Mouse (Mus musculus) myocyte (in vitro differentiated cells): ENCODE data around the gene Slco2b1. TPM values are rescaled to one million over a fixed set of nuclear protein-coding genes. Genes with fewer than 3 reads are reported as not detected.
A peak's percentile ranks its signal among the peaks of the same experiment; 100 is the strongest.

Experiments used
- H3K27me3 ChIP-seq: one replicate; pipeline ENCODE4 v1.6.1; 2011; ENCODE audit not compliant: control insufficient read depth, insufficient read depth, insufficient read length
- H3K36me3 ChIP-seq: one replicate; pipeline ENCODE4 v1.6.1; 2011; ENCODE audit not compliant: control insufficient read depth, insufficient read depth
- H3K4me2 ChIP-seq: one replicate; pipeline ENCODE4 v1.6.1; 2011; ENCODE audit warnings: low read depth, control low read depth
- H3K4me3 ChIP-seq: one replicate; pipeline ENCODE4 v1.5.1; 2011; ENCODE audit warnings: mild to moderate bottlenecking, control low read depth, moderate library complexity
- H3K79me2 ChIP-seq: one replicate; pipeline ENCODE4 v1.6.1; 2011; ENCODE audit not compliant: control insufficient read depth, insufficient read depth
- H3ac ChIP-seq: one replicate; pipeline ENCODE4 v1.6.1; 2011; ENCODE audit not compliant: control insufficient read depth, insufficient read length
- CEBPB ChIP-seq: IDR thresholded peaks from 2 replicates; pipeline ENCODE4 v1.6.1; 2011; ENCODE audit warnings: mild to moderate bottlenecking, moderate library complexity; ENCODE audit not compliant: poor library complexity, insufficient read depth, severe bottlenecking
- E2F4 ChIP-seq: IDR thresholded peaks from one replicate; pipeline ENCODE4 v1.6.1; 2011; ENCODE audit warnings: mild to moderate bottlenecking, control low read depth, moderate library complexity; ENCODE audit not compliant: insufficient read depth
- MAX ChIP-seq: IDR thresholded peaks from one replicate; pipeline ENCODE4 v1.6.1; 2011; ENCODE audit warnings: low read depth, mild to moderate bottlenecking, control low read depth
- MYOD1 ChIP-seq, 3 experiments: IDR thresholded peaks; one replicate each; pipeline ENCODE4 v1.6.1; 2011; ENCODE audit warnings: control low read depth in 2 of 3, low read depth in 2 of 3, mild to moderate bottlenecking in 2 of 3, moderate library complexity in 1 of 3; ENCODE audit not compliant: insufficient read length in 2 of 3, control insufficient read depth in 1 of 3
- MYOG ChIP-seq, 3 experiments: IDR thresholded peaks; one replicate each; pipeline ENCODE4 v1.6.1; 2011; ENCODE audit warnings: control low read depth in 2 of 3, low read depth in 2 of 3, mild to moderate bottlenecking in 2 of 3; ENCODE audit not compliant: insufficient read length in 2 of 3, control insufficient read depth in 1 of 3, insufficient read depth in 1 of 3
- POLR2A ChIP-seq: IDR thresholded peaks from one replicate; pipeline ENCODE4 v1.6.1; 2011; ENCODE audit warnings: low read depth, mild to moderate bottlenecking, control low read depth, moderate library complexity; ENCODE audit not compliant: insufficient read length
- POLR2AphosphoS2 ChIP-seq: IDR thresholded peaks from one replicate; pipeline ENCODE4 v1.6.1; 2011; ENCODE audit warnings: low read depth, control low read depth; ENCODE audit not compliant: insufficient read length
- REST ChIP-seq: IDR thresholded peaks from one replicate; pipeline ENCODE4 v1.6.1; 2011; ENCODE audit warnings: mild to moderate bottlenecking, control low read depth, moderate library complexity; ENCODE audit not compliant: insufficient read depth, insufficient read length
- SRF ChIP-seq: IDR thresholded peaks from one replicate; pipeline ENCODE4 v1.6.1; 2011; ENCODE audit warnings: low read depth; ENCODE audit not compliant: control insufficient read depth, insufficient read length
- TCF12 ChIP-seq: IDR thresholded peaks from one replicate; pipeline ENCODE4 v1.6.1; 2011; ENCODE audit warnings: mild to moderate bottlenecking, control low read depth; ENCODE audit not compliant: poor library complexity, insufficient read depth, severe bottlenecking
- TCF3 ChIP-seq: IDR thresholded peaks from one replicate; pipeline ENCODE4 v1.6.1; 2011; ENCODE audit warnings: low read depth, control low read depth; ENCODE audit not compliant: insufficient read length
- USF1 ChIP-seq: IDR thresholded peaks from one replicate; pipeline ENCODE4 v1.6.1; 2011; ENCODE audit warnings: low read depth, mild to moderate bottlenecking, control low read depth, moderate library complexity
- polyA plus RNA-seq: library from polyadenylated mRNA; unstranded; fragments of >200 nt; fragmentation: generic; extraction: Trizol; gene quantifications from one replicate; pipeline ENCODE4 v1.2.1, GENCODE M21; 2012; ENCODE audit warnings: missing spikeins

Gene Slco2b1
- polyA plus RNA-seq, 1 experiment, result 0.01 TPM

- no peak for TF ChIP-seq USF1
- TF ChIP-seq TCF3, result no peak
- TF ChIP-seq MYOG (IDR thresholded peaks at IDR 0.05; ENCODE audit: control insufficient read depth in 1 of 3, insufficient read depth in 1 of 3, insufficient read length in 2 of 3, low read depth in 2 of 3), result no peak
- no peak for TF ChIP-seq MYOD1 (IDR thresholded peaks at IDR 0.05; ENCODE audit: control insufficient read depth in 1 of 3, insufficient read length in 2 of 3, low read depth in 2 of 3)
- TF ChIP-seq TCF12, result no peak
- TF ChIP-seq SRF, result no peak
- TF ChIP-seq REST, result no peak
- no peak for TF ChIP-seq POLR2A
- TF ChIP-seq MAX, result no peak
- TF ChIP-seq CEBPB, result no peak
- no peak for TF ChIP-seq POLR2AphosphoS2
- Histone ChIP-seq H3ac (no peak overlapping the region), H3K36me3 (no peaks in the 10 kb centered on the region), H3K4me3 (no peak overlapping the region), H3K27me3 (peaks cover 54% of the 10 kb centered on the region), H3K79me2 (no peaks in the 10 kb centered on the region), H3K4me2 (no peak overlapping the region)
Observed at GRCm38 (mm10) chr7:99667096-99667495, 44.0 kb downstream of the Slco2b1 start.

- no peak overlapping the region for H3ac ChIP-seq
- no peaks in the 10 kb centered on the region for H3K36me3 ChIP-seq
- TF ChIP-seq SRF, result no peak
- H3K79me2 ChIP-seq, result no peaks in the 10 kb centered on the region
- no peak overlapping the region for H3K4me2 ChIP-seq
- no peak overlapping the region for H3K4me3 ChIP-seq
- H3K27me3 ChIP-seq, result peaks cover 52% of the 10 kb centered on the region
Observed at GRCm38 (mm10) chr7:99665731-99666452, 45.2 kb downstream of the Slco2b1 start.

- Histone ChIP-seq H3K4me2 (no peak overlapping the region), H3ac (no peak overlapping the region), H3K79me2 (no peaks in the 10 kb centered on the region), H3K4me3 (no peak overlapping the region), H3K36me3 (no peaks in the 10 kb centered on the region), H3K27me3 (peaks cover 52% of the 10 kb centered on the region)
- TF ChIP-seq MYOD1 (IDR thresholded peaks at IDR 0.05; ENCODE audit: control insufficient read depth in 1 of 3, insufficient read length in 2 of 3, low read depth in 2 of 3) (peak; percentile 3 to 32 (median 14)), TCF3 (no peak), MYOG (IDR thresholded peaks at IDR 0.05; ENCODE audit: control insufficient read depth in 1 of 3, insufficient read depth in 1 of 3, insufficient read length in 2 of 3, low read depth in 2 of 3) (peak in 1 of 3 experiments; percentile 42), E2F4 (no peak)
Observed at GRCm38 (mm10) chr7:99664571-99665485, 46.3 kb downstream of the Slco2b1 start.

GRCm38 (mm10) chr7:99663507-99664220 is 47.5 kb downstream of the Slco2b1 start:
- Histone ChIP-seq H3K4me2 (no peak overlapping the region), H3K79me2 (no peaks in the 10 kb centered on the region), H3K36me3 (no peaks in the 10 kb centered on the region), H3ac (no peak overlapping the region), H3K27me3 (peaks cover 41% of the 10 kb centered on the region), H3K4me3 (no peak overlapping the region)
- TF ChIP-seq TCF12 (no peak), MYOD1 (IDR thresholded peaks at IDR 0.05; ENCODE audit: control insufficient read depth in 1 of 3, insufficient read length in 2 of 3, low read depth in 2 of 3) (no peak), SRF (no peak), USF1 (no peak), POLR2AphosphoS2 (no peak), TCF3 (no peak), CEBPB (no peak), MAX (no peak), MYOG (IDR thresholded peaks at IDR 0.05; ENCODE audit: control insufficient read depth in 1 of 3, insufficient read depth in 1 of 3, insufficient read length in 2 of 3, low read depth in 2 of 3) (no peak), REST (no peak), E2F4 (no peak)

- no peak overlapping the region for H3K4me3 ChIP-seq
- H3K36me3 ChIP-seq, result no peaks in the 10 kb centered on the region
- no peak overlapping the region for H3K4me2 ChIP-seq
- H3K79me2 ChIP-seq, result no peaks in the 10 kb centered on the region
- H3K27me3 ChIP-seq, result peaks cover 30% of the 10 kb centered on the region
- no peak overlapping the region for H3ac ChIP-seq
- TF ChIP-seq TCF12 (no peak), POLR2A (no peak), USF1 (no peak), CEBPB (no peak), SRF (no peak), E2F4 (no peak), MYOG (IDR thresholded peaks at IDR 0.05; ENCODE audit: control insufficient read depth in 1 of 3, insufficient read depth in 1 of 3, insufficient read length in 2 of 3, low read depth in 2 of 3) (no peak), REST (no peak), MYOD1 (IDR thresholded peaks at IDR 0.05; ENCODE audit: control insufficient read depth in 1 of 3, insufficient read length in 2 of 3, low read depth in 2 of 3) (no peak), POLR2AphosphoS2 (no peak), MAX (no peak)
Observed at GRCm38 (mm10) chr7:99662311-99662710, 48.8 kb downstream of the Slco2b1 start.
